Mouse (Mus musculus): ENCODE measurements around the gene Usp30.

DNA sequence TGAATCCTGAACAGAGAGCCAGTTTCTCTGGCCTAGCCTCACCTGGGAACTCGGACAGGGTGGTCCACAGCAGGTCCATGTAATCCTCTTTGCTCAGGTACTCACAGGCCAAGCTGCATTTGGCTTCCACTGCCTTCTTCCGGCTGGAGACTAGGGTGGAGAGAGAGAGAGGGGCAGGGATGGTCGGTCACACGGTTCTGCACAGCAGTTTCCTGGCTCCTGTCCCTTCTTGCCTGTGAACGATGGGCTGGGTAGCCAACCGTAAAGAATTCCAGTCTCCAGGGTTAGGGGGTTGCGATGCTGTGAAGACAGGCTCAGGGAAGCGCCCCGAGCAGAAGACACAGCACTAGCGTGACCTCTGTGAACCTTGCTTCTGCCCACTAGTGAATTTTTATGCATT, 30.1 kb upstream of the Usp30 start:
- TF ChIP-seq CTCF (IDR thresholded peaks at IDR 0.05; ENCODE audit: borderline replicate concordance, insufficient read depth, low read length): no peak
- no peak for TF ChIP-seq POLR2A (IDR thresholded peaks at IDR 0.05; ENCODE audit: low read depth, low read length)
